Mouse (Mus musculus): ENCODE measurements around the gene Foxa2. TPM values are rescaled to one million over a fixed set of nuclear protein-coding genes. Genes with fewer than 3 reads are reported as not detected.

The Foxa2 gene
- polyA plus RNA-seq, 1 experiment from 2014 or later: 12.1 TPM

DNA sequence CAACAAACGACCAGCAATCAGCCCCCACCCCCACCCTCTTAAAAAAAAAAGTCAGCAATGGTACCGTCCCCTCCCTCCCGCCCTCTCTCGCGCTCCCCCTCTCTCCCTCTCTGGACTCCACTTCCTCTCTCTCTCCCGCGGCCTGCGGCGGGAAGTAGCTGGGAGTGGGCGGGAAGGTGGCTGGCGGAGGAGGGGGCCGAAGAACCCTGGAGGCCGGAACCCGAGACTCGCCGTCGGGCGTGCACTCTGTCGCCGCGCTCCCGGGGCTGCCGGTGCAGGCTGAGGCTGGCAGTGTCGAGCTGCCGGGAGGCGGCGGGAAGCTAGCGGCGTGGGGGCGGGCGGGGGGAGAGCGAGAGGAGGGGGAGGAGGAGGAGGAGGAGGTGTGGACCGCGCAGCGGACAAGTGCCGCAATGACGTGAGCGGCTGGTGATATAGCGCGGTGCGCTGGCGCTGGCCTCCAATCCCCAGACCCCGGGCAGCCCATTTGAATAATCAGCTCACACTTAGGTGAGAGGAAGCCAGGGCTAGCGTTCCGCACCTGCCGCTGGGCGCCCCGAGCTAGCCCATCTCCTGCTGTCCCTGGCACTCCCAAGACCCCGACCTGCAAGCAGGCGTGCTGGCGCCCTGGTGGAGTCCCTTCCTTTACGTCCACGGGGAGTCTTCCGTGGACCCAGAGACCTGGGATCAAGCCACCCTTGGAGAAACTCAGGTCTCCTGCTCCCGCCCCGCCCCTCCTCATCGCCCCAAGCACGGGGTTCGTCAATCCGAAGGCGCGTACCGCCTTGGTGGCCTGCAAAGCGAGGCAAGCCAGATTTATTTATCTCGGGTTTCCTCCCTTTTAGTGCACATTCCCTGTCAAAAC, 601 bp downstream of the Foxa2 start:
- Histone ChIP-seq H3K4me2 (replicated peaks; ENCODE audit: low read depth) (peak overlapping the region; percentile 66), H3K27me3 (ENCODE audit: control insufficient read depth, insufficient read depth, low read length) (peaks cover 14% of the 10 kb centered on the region), H3K4me3 (ENCODE audit: low read depth, low read length) (peak overlapping the region; percentile 44), H3K27ac (replicated peaks) (peak overlapping the region; percentile 75), H3K4me1 (replicated peaks; ENCODE audit: control insufficient read depth, insufficient read depth) (peaks cover 2% of the 10 kb centered on the region; the same call in 1 of the 2 replicates), H3K36me3 (ENCODE audit: control insufficient read depth, insufficient read depth, low read length) (no peaks in the 10 kb centered on the region), H3K9me3 (ENCODE audit: control insufficient read depth, low read length) (no peaks in the 10 kb centered on the region), H3K9ac (ENCODE audit: low read length) (peak overlapping the region; percentile 45)
- ATAC-seq (ENCODE audit: low FRiP score, low TSS enrichment) (peak; percentile 89), DNase-seq (ENCODE audit: low spot score) (peak; percentile 87)
- 2% methylated on average over 52 of the region's 65 CpGs for WGBS
- TF ChIP-seq EP300 (optimal IDR thresholded peaks at IDR 0.05): no peak
- TF ChIP-seq CTCF (IDR thresholded peaks at IDR 0.05; ENCODE audit: low read depth): no peak

GRCm38 (mm10) chr2:148045543-148045936, 1.2 kb downstream of the Foxa2 start:
- ATAC-seq (ENCODE audit: low FRiP score, low TSS enrichment) (peak; percentile 43), DNase-seq (ENCODE audit: low spot score) (peak; percentile 78)
- Histone ChIP-seq H3K4me2 (replicated peaks; ENCODE audit: low read depth) (peak overlapping the region; percentile 66), H3K4me3 (ENCODE audit: low read depth, low read length) (peak overlapping the region; percentile 44), H3K4me1 (replicated peaks; ENCODE audit: control insufficient read depth, insufficient read depth) (peaks cover 2% of the 10 kb centered on the region; the same call in 1 of the 2 replicates), H3K27me3 (ENCODE audit: control insufficient read depth, insufficient read depth, low read length) (peaks cover 14% of the 10 kb centered on the region), H3K27ac (replicated peaks) (peak overlapping the region; percentile 75), H3K9ac (ENCODE audit: low read length) (peak overlapping the region; percentile 58), H3K9me3 (ENCODE audit: control insufficient read depth, low read length) (no peaks in the 10 kb centered on the region), H3K36me3 (ENCODE audit: control insufficient read depth, insufficient read depth, low read length) (no peaks in the 10 kb centered on the region)
- WGBS: under 1% methylated on average over 24 of the region's 25 CpGs
- no peak for TF ChIP-seq CTCF (IDR thresholded peaks at IDR 0.05; ENCODE audit: low read depth)
- TF ChIP-seq EP300 (optimal IDR thresholded peaks at IDR 0.05): no peak

DNA sequence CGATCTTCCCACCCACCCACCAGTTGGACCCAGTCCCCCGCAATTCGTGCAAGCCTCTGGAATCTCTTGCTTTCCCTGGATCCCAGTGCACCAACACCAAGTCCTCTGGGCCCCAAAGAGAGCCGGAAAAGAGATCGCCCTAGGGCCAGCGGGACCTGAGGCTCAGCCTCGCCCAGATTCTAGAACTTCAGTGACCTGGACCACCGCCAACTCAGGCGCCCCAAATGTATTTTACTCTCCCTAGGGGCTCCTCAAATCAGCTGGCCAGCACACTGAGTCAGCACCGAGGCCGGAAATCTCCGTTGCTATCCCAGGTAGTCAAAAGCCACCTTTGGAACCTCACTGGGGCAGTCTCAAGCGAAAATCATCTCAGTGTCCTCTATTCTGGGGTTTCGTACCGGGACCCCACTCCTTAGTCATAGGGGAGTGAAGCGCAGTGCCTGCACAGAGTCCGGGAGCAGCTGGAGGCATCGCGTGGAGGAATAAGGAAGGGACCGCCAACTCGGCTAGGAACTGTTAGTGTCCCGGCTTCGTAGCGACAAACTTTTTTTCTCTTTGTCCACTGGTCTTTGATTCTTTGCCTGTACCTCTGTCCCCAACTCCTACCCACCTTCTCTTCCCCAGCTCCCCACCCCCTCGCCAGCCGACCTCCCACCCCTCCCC, 1.8 kb downstream of the Foxa2 start:
- H3K4me3 ChIP-seq (ENCODE audit: low read depth, low read length): peak overlapping the region; percentile 44
- peak overlapping the region; percentile 66 for H3K4me2 ChIP-seq (replicated peaks; ENCODE audit: low read depth)
- ATAC-seq (ENCODE audit: low FRiP score, low TSS enrichment) (0 out of 2 replicates have a peak, but pooled peaks have one; percentile 1), DNase-seq (ENCODE audit: low spot score) (no peak)
- TF ChIP-seq CTCF (IDR thresholded peaks at IDR 0.05; ENCODE audit: low read depth) (no peak), EP300 (optimal IDR thresholded peaks at IDR 0.05) (no peak)
- peaks cover 2% of the 10 kb centered on the region; the same call in 1 of the 2 replicates for H3K4me1 ChIP-seq (replicated peaks; ENCODE audit: control insufficient read depth, insufficient read depth)
- H3K9ac ChIP-seq (ENCODE audit: low read length): peak overlapping the region; percentile 58
- no peaks in the 10 kb centered on the region for H3K9me3 ChIP-seq (ENCODE audit: control insufficient read depth, low read length)
- peaks cover 14% of the 10 kb centered on the region for H3K27me3 ChIP-seq (ENCODE audit: control insufficient read depth, insufficient read depth, low read length)
- peak overlapping the region; percentile 75 for H3K27ac ChIP-seq (replicated peaks)
- no peaks in the 10 kb centered on the region for H3K36me3 ChIP-seq (ENCODE audit: control insufficient read depth, insufficient read depth, low read length)
- 3% methylated on average over 26 of the region's 26 CpGs for WGBS

- 3% methylated on average over 71 of the region's 71 CpGs for WGBS
- peak overlapping the region; percentile 66 for H3K4me2 ChIP-seq (replicated peaks; ENCODE audit: low read depth)
- peaks cover 17% of the 10 kb centered on the region for H3K27me3 ChIP-seq (ENCODE audit: control insufficient read depth, insufficient read depth, low read length)
- peaks cover 2% of the 10 kb centered on the region; the same call in 1 of the 2 replicates for H3K4me1 ChIP-seq (replicated peaks; ENCODE audit: control insufficient read depth, insufficient read depth)
- H3K9me3 ChIP-seq (ENCODE audit: control insufficient read depth, low read length): no peaks in the 10 kb centered on the region
- ATAC-seq (ENCODE audit: low FRiP score, low TSS enrichment) (no peak), DNase-seq (ENCODE audit: low spot score) (peak; percentile 58)
- H3K36me3 ChIP-seq (ENCODE audit: control insufficient read depth, insufficient read depth, low read length): no peaks in the 10 kb centered on the region
- H3K4me3 ChIP-seq (ENCODE audit: low read depth, low read length): peak overlapping the region; percentile 44
- H3K9ac ChIP-seq (ENCODE audit: low read length): peak overlapping the region; percentile 58
- TF ChIP-seq EP300 (optimal IDR thresholded peaks at IDR 0.05) (no peak), CTCF (IDR thresholded peaks at IDR 0.05; ENCODE audit: low read depth) (no peak)
- H3K27ac ChIP-seq (replicated peaks): peak overlapping the region; percentile 75
Measured at GRCm38 (mm10) chr2:148043976-148044876, 2.5 kb downstream of the Foxa2 start.

- Histone ChIP-seq H3K27ac (replicated peaks) (peak overlapping the region; percentile 75; the same call in 1 of the 2 replicates), H3K4me1 (replicated peaks; ENCODE audit: control insufficient read depth, insufficient read depth) (0 out of 2 replicates have a peak, but pooled peaks cover 2% of the 10 kb centered on the region), H3K27me3 (ENCODE audit: control insufficient read depth, insufficient read depth, low read length) (peaks cover 21% of the 10 kb centered on the region), H3K9me3 (ENCODE audit: control insufficient read depth, low read length) (no peaks in the 10 kb centered on the region), H3K9ac (ENCODE audit: low read length) (peak overlapping the region; percentile 58), H3K4me3 (ENCODE audit: low read depth, low read length) (peak overlapping the region; percentile 44), H3K4me2 (replicated peaks; ENCODE audit: low read depth) (peak overlapping the region; percentile 66), H3K36me3 (ENCODE audit: control insufficient read depth, insufficient read depth, low read length) (no peaks in the 10 kb centered on the region)
- WGBS: 10% methylated on average over 17 of the region's 17 CpGs
- DNase-seq (ENCODE audit: low spot score) (peak; percentile 39), ATAC-seq (ENCODE audit: low FRiP score, low TSS enrichment) (no peak)
- no peak for TF ChIP-seq CTCF (IDR thresholded peaks at IDR 0.05; ENCODE audit: low read depth)
- no peak for TF ChIP-seq EP300 (optimal IDR thresholded peaks at IDR 0.05)
Measured at GRCm38 (mm10) chr2:148043271-148043975, 3.3 kb downstream of the Foxa2 start.
